Mouse (Mus musculus) liver, embryonic 13.5 days (tissue): ENCODE measurements around the gene Smad6. TPM values are rescaled to one million over a fixed set of nuclear protein-coding genes. Genes with fewer than 3 reads are reported as not detected.

Experiments used
- polyA plus RNA-seq: library from polyadenylated mRNA; unstranded; fragments of >200 nt; fragmentation: Nextera tagmentation; extraction: Ambion mirVana; gene quantifications from 2 replicates; pipeline ENCODE4 v1.2.1, GENCODE M21; 2015

Smad6 gene
- polyA plus RNA-seq, 1 experiment from 2014 or later = 2.5 TPM

Other genes starting within 250 kb of the Smad6 start
- gene Lctl, start 95.1 kb upstream of the Smad6 start, polyA plus RNA-seq = not detected in 2 replicates
- 14.7 and 17.6 TPM in 2 replicates for gene Zwilch, start 151.0 kb upstream of the Smad6 start, polyA plus RNA-seq
- 1,021 and 1,130 TPM in 2 replicates for gene Rpl4, start 151.3 kb upstream of the Smad6 start, polyA plus RNA-seq
- gene Snapc5, start 157.2 kb upstream of the Smad6 start, polyA plus RNA-seq = 16.6 and 16.9 TPM in 2 replicates
- 1.0 TPM in 2 replicates for gene Uchl4, start 213.1 kb upstream of the Smad6 start, polyA plus RNA-seq
- gene Map2k1, start 231.6 kb upstream of the Smad6 start, polyA plus RNA-seq = 32.5 and 34.1 TPM in 2 replicates